Mouse (Mus musculus) layer of hippocampus, postnatal 10 days (tissue): ENCODE results near the gene Slc41a3. TPM values are rescaled to one million over a fixed set of nuclear protein-coding genes. Genes with fewer than 3 reads are reported as not detected.

Experiments
- DNase-seq, 2 experiments: peaks; one replicate each; pipeline ENCODE4 v3.0.0; 2021; ENCODE audit warnings: low spot score in 2 of 2
- microRNA-seq, 2 experiments: library from miRNA; unstranded; fragments of <30 nt; microRNA quantifications; one replicate each; pipeline ENCODE4 v1.2.0; 2021
- total RNA-seq, 2 experiments: library from RNA; stranded (reverse); gene quantifications; 2 replicates each; pipeline ENCODE4 v1.2.3; 2021

The Slc41a3 gene
- total RNA-seq, 2 experiments from 2014 or later: 8.2 TPM

GRCm38 (mm10) chr6:90678759-90679158, 74.2 kb downstream of the Slc41a3 start:
- no peak for DNase-seq

GRCm38 (mm10) chr6:90680401-90680800, 75.9 kb downstream of the Slc41a3 start:
- DNase-seq: no peak

GRCm38 (mm10) chr6:90683831-90684532, 79.5 kb downstream of the Slc41a3 start:
- DNase-seq: no peak

GRCm38 (mm10) chr6:90686812-90687211, 82.3 kb downstream of the Slc41a3 start:
- DNase-seq: no peak

DNA sequence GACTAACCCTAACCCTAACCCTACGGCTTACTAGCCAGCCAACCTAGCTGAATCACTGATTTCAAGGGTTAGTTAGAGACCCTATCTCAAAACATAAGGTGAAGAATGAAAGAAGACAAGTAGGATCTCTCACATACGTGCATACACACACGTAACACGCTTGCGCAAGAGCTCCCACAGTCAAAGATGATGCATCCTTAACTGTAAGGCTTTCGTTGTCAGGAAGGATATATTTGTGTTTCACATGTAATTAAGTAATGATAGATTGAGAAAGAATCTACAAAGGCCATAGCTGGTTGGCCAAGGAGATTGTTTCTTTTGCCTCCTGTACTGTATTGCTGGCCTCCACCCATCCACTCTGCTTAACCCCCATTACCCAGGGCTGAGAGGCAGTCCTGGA, 83.5 kb downstream of the Slc41a3 start:
- DNase-seq: no peak

DNA sequence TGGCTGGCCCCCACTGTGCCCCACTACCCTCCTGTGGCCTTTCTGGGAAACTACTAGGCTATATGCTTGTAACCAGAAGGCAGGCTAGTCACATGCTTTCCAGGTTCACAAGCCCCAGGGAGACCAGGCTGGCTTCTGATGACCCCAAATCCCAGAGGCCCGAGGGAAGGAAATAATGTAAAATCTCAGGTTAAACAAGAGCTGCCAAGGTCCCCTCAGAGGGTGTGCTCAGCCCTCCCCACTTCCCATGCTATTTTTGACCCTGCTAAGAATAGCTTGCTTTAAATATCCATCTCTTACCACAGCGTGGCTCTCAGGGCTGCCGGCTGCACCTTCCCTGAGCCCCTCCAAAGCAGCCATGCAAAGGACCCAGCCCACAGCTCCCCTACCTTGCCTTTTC, 84.2 kb downstream of the Slc41a3 start:
- DNase-seq: no peak

- DNase-seq: no peak
These were observed 85.0 kb downstream of the Slc41a3 start for GRCm38 (mm10) chr6:90689500-90689899.

- DNase-seq: no peak
These were observed 87.4 kb downstream of the Slc41a3 start for GRCm38 (mm10) chr6:90691935-90692334.

DNA sequence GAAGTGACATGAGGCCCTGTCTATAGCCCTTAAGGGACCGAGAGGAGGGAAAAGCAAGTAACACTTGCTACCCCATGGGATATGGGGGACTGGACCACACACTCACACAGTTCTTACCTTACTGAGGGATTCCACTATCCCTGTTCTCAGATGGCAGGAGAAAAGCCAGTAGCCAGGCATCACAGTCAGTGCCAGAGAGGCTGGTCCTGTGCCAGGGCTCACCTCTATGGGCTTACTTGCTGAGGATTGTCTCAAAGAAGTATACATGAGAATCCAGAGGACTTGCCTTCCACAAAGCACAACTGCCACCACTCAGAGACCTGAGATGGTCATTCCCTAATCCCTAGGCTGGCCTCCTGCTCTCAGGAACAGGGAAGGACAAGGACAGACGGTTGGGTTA, 87.9 kb downstream of the Slc41a3 start:
- no peak for DNase-seq

DNA sequence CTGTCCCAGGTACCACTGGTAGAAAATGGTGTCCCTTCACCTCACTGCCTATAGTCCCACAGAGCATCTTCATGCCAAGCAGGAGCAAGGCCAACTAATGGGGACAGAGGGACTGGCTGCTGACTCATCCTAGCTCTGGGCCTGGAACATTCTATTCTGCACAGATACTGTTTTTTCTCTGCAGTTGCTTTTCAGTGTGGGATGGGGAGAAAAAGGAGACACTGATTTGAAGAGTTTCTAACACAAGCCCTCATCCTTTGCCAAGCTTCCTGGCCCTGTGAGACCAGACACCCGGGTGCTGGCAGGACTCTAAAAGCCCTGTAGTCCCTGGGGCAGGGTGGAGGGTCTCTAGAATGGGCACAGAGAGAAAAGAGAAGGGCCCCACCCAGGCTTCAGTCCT, 91.2 kb downstream of the Slc41a3 start:
- DNase-seq: no peak

Small RNAs within 50 kb of the gene (microRNA-seq; reads per million reads assigned to microRNA genes)
- gene Gm24816: 0 reads per million in 2 experiments

Other genes starting within 250 kb of the Slc41a3 start
- 10 to 100 TPM; 25.5 to 26.4 TPM for gene Zxdc, start 235.2 kb upstream of the Slc41a3 start, total RNA-seq
- gene Cfap100, start 175.9 kb upstream of the Slc41a3 start, total RNA-seq: 1 to 10 TPM; 8.8 to 9.2 TPM
- gene Klf15, start 142.1 kb upstream of the Slc41a3 start, total RNA-seq: 10 to 100 TPM; 18.5 to 23.7 TPM
- gene Aldh1l1, start 118.3 kb upstream of the Slc41a3 start, total RNA-seq: 10 to 100 TPM; 43.9 to 52.3 TPM